Mouse (Mus musculus) hindlimb bud, embryonic 11.5 days (tissue): Measurements from ENCODE around the gene Ergic3.

Experiments
- DNase-seq: peaks from one replicate; pipeline ENCODE4 v3.0.0-alpha.2; 2012; ENCODE audit warnings: low read depth, low spot score; ENCODE audit errors: extremely low spot score

Gene Ergic3

DNA sequence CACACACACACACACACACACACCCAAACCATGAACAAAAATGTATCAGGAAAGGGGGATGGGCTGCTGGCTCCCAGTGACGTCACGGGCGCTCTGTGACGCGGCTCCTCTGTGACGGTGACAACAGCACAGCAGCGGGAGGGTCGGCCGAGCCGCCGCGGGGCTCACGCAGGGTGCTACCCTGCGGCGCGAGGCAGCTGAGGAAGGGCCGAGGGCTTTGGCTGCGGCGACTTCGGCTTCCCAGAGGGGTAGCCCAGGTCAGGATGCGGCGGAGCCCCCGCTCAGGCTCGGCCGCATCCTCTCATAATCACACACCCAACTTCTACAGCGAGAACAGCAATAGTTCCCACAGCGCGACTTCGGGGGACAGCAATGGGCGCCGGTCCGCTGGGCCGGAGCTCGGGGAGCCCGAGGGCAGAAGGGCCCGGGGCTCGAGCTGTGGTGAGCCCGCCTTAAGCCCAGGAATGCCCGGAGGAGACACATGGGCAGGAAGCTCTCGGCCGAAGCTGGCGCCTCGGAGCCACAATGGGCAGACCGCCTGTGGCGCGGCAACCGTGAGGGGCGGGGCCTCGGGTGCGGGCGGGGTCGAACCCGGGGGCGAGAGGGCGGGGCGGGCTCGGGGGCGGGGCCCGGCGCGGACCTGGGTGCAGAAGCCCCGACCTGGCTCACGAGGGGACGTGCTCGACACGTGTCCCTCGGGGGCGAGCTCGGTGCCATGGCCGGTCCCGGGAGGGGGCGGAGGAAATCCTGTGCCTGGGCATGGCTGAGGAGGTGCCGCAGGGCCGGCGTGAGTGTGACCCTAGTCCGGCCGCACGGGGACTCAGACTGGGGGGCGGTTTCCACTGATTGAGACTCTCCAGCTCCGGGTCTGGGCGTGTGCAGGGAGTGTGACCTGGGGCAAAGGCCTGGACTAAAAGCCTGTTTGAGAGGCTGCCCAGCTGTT, 57.5 kb downstream of the Ergic3 start, which contains the start of gene Spag4:
Gene Spag4 (plus strand): TSS at position 77 of the 943 bp plus-strand sequence.
- no peak for DNase-seq

GRCm38 (mm10) chr2:156066126-156066525, 58.3 kb downstream of the Ergic3 start:
- no peak for DNase-seq
